Mouse (Mus musculus) hindbrain, embryonic 14.5 days (tissue): ENCODE data around the gene Mlycd. TPM values are rescaled to one million over a fixed set of nuclear protein-coding genes. Genes with fewer than 3 reads are reported as not detected.

Experiments used
- ATAC-seq: fragments of 200-750 bp; cut with Nextera tagmentation; 2 replicates; pipeline ENCODE4 v1.8.0; 2017; ENCODE audit warnings: moderate number of reproducible peaks, mild to moderate bottlenecking, moderate TSS enrichment, moderate library complexity; ENCODE audit not compliant: low FRiP score
- DNase-seq: peaks from one replicate; pipeline ENCODE4 v3.0.0-alpha.2; 2015; ENCODE audit warnings: low spot score
- H3K27ac ChIP-seq: fragments of 300-500 bp; sonication (generic); 2 replicates; pipeline ENCODE4 v1.5.1; 2014; ENCODE audit warnings: mild to moderate bottlenecking, moderate library complexity
- H3K27me3 ChIP-seq: fragments of 300-500 bp; sonication (generic); 2 replicates; pipeline ENCODE4 v1.6.1; 2014; ENCODE audit warnings: mild to moderate bottlenecking, low read length, mixed read lengths; ENCODE audit not compliant: control insufficient read depth, insufficient read depth
- H3K36me3 ChIP-seq: fragments of 300-500 bp; sonication (generic); replicated peaks from 2 replicates; pipeline ENCODE4 v1.6.1; 2014; ENCODE audit not compliant: control insufficient read depth, insufficient read depth
- H3K4me1 ChIP-seq: fragments of 300-500 bp; sonication (generic); replicated peaks from 2 replicates; pipeline ENCODE4 v1.6.1; 2014; ENCODE audit warnings: antibody characterized with exemption, low read length, mixed read lengths; ENCODE audit not compliant: control insufficient read depth, insufficient read depth
- H3K4me2 ChIP-seq: fragments of 300-500 bp; sonication (generic); replicated peaks from 2 replicates; pipeline ENCODE4 v1.6.1; 2014; ENCODE audit warnings: mild to moderate bottlenecking, moderate library complexity
- H3K4me3 ChIP-seq: fragments of 300-500 bp; sonication (generic); replicated peaks from 2 replicates; pipeline ENCODE4 v1.5.1; 2014; ENCODE audit warnings: mild to moderate bottlenecking, low read length
- H3K9ac ChIP-seq: fragments of 300-500 bp; sonication (generic); 2 replicates; pipeline ENCODE4 v1.6.1; 2014
- H3K9me3 ChIP-seq: fragments of 300-500 bp; sonication (generic); 2 replicates; pipeline ENCODE4 v1.6.1; 2016; ENCODE audit warnings: low read length; ENCODE audit not compliant: control insufficient read depth
- WGBS: fragments of 180-500 bp; shearing (Covaris S2); extraction: QIAGEN DNeasy Blood & Tissue Kit; methylation state at CpG from one replicate; pipeline ENCODE4 v1.1.7; 2014; 5-methylcytosine and 5-hydroxymethylcytosine counted together
- polyA plus RNA-seq: library from polyadenylated mRNA; unstranded; fragments of >200 nt; fragmentation: Nextera tagmentation; extraction: Ambion mirVana; gene quantifications from 2 replicates; pipeline ENCODE4 v1.2.1, GENCODE M21; 2014

The Mlycd gene
- polyA plus RNA-seq, 1 experiment from 2014 or later = 17.8 TPM

DNA sequence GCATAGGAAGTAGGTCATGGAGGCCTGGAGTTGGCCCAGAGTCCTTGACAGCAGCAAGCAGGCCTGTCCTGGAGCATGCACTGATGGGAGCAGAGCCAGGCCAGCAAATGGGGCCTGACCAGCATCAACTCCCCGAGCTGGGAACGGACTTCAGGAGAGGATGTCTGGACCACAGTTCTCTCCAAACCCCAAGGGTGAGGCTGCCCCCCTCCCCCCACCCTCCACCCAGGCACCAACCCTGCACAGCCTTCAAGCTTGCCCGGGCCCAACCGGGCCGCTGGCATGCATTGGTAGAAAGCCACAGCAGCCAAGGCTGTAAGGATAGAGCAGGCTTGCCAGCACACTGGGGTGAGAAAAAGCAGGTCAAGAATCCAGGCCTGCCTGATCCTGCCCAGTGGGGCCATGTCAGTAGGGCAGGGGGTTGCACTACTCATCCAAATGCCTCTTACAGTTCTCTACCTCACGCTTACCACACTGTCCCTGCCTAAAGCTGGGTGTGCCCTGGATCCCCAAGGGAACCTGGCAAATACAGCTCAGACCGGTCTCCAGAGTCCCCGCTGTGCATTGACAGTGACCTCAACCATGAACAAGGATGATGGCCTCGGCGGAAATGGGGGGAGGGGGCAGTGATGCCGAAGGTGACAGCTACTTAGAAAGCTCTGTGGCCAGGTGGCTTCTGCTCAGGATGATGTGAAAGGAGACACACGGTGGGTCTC lies 33.1 kb downstream of the Mlycd start:
- H3K9ac ChIP-seq = no peak overlapping the region
- no peaks in the 10 kb centered on the region for H3K4me1 ChIP-seq
- no peak for DNase-seq
- no peaks in the 10 kb centered on the region for H3K27me3 ChIP-seq
- no peaks in the 10 kb centered on the region for H3K36me3 ChIP-seq
- no peak for ATAC-seq
- no peaks in the 10 kb centered on the region for H3K9me3 ChIP-seq
- H3K27ac ChIP-seq = no peak overlapping the region
- no peak overlapping the region for H3K4me2 ChIP-seq
- no peak overlapping the region for H3K4me3 ChIP-seq
- 72% methylated on average over 12 of the region's 12 CpGs for WGBS

DNA sequence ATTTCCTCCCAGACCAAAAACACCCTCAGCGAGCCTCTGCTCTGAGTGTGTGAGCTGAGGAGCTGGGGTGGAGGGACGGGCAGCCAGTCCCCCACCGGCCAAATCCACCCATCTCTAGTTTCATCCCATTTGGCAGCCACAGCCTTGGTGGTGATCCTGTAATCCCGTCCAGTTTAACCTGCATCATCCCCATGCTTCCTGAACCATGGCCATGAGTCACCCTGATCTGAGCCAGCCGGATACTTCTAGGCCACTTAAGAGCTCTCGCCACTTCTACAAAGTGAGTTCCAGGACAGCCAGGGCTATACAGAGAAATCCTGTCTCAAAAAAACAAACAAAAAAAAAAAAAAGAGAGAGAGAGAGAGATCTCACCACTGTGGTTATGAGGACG lies 33.7 kb downstream of the Mlycd start:
- ATAC-seq (no peak), DNase-seq (no peak)
- no peaks in the 10 kb centered on the region for H3K9me3 ChIP-seq
- no peak overlapping the region for H3K27ac ChIP-seq
- WGBS = 80% methylated on average over 7 of the region's 7 CpGs
- no peak overlapping the region for H3K4me3 ChIP-seq
- no peaks in the 10 kb centered on the region for H3K4me1 ChIP-seq
- H3K27me3 ChIP-seq = no peaks in the 10 kb centered on the region
- H3K36me3 ChIP-seq = no peaks in the 10 kb centered on the region
- no peak overlapping the region for H3K4me2 ChIP-seq
- no peak overlapping the region for H3K9ac ChIP-seq

DNA sequence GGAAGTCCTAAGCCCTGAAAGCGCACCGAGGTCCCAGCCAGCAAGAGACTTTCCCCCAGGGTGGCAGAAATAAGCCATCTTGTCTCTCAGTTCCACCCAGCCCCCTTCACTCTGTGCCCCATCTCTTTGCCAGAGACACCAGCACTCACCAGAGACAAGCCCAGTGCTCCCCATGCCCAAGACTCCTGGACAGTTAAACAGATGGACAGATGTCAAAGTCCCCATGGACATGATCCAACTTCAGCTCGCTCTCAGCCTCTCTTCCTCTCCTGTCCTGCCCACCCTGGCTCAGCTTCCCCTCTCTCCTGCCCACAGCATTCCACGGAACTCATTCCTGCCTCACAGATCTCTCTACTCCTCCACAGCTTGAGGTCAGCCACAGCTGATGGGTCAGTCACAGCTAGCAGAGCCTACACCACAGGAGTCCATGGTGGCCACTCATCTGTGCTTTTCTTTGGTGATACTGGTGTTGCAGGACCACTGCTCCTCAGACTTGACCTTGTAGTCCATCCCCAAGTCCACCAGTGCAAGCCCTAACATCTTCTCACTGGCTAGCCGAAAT lies 34.2 kb downstream of the Mlycd start:
- Histone ChIP-seq H3K4me3 (no peak overlapping the region), H3K36me3 (no peaks in the 10 kb centered on the region), H3K4me2 (no peak overlapping the region), H3K27ac (no peak overlapping the region), H3K4me1 (no peaks in the 10 kb centered on the region), H3K27me3 (no peaks in the 10 kb centered on the region), H3K9ac (no peak overlapping the region), H3K9me3 (no peaks in the 10 kb centered on the region)
- no peak for DNase-seq
- ATAC-seq = no peak
- WGBS = 81% methylated on average over 5 of the region's 5 CpGs

DNA sequence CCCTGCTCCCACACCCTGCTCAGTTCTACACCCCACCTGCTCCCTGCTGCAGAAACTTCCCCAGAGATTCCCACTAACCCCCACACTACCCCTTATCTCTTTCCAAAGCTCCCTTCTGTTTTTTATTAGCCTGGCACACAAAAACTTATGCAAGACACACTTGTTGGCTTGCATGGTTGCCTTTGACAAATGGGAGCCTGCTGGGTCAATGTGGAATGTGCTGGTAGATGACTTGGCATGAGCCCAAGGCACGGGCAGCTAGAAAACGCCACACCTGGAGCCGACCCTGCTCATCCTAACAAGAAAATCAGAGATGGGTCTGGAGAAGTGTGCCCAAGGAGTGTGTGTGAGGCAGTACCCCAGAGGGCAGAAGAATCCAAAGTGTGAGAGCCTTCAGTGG lies 34.9 kb downstream of the Mlycd start:
- H3K4me2 ChIP-seq = no peak overlapping the region
- DNase-seq (no peak), ATAC-seq (no peak)
- 85% methylated on average over 3 of the region's 3 CpGs for WGBS
- no peaks in the 10 kb centered on the region for H3K9me3 ChIP-seq
- no peak overlapping the region for H3K27ac ChIP-seq
- no peak overlapping the region for H3K4me3 ChIP-seq
- no peak overlapping the region for H3K9ac ChIP-seq
- no peaks in the 10 kb centered on the region for H3K36me3 ChIP-seq
- H3K27me3 ChIP-seq = no peaks in the 10 kb centered on the region
- no peaks in the 10 kb centered on the region for H3K4me1 ChIP-seq

DNA sequence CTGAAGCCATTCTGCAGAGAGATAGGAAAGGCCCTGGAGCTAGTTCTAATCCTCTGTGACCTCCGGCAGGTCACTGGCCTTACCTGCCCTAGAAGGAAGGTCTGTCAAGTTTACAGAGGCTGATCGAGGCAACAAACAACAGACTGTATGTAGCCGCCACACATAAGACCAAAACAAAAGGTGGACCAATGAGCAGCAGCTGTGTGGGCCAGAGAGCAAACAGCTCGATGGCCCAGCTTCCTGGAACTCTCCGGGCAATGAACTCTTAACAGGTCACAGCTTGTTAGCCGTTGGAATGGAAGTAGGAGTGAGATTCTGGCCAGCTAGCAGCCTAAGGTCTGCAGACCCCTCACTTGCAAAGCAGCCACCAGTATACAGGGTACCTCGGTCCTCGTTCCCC lies 35.6 kb downstream of the Mlycd start:
- H3K4me3 ChIP-seq = no peak overlapping the region
- H3K27ac ChIP-seq = no peak overlapping the region
- H3K36me3 ChIP-seq = no peaks in the 10 kb centered on the region
- H3K4me2 ChIP-seq = no peak overlapping the region
- WGBS = 86% methylated on average over 8 of the region's 8 CpGs
- no peak for DNase-seq
- H3K4me1 ChIP-seq = no peaks in the 10 kb centered on the region
- no peaks in the 10 kb centered on the region for H3K9me3 ChIP-seq
- no peak for ATAC-seq
- no peaks in the 10 kb centered on the region for H3K27me3 ChIP-seq
- H3K9ac ChIP-seq = no peak overlapping the region

DNA sequence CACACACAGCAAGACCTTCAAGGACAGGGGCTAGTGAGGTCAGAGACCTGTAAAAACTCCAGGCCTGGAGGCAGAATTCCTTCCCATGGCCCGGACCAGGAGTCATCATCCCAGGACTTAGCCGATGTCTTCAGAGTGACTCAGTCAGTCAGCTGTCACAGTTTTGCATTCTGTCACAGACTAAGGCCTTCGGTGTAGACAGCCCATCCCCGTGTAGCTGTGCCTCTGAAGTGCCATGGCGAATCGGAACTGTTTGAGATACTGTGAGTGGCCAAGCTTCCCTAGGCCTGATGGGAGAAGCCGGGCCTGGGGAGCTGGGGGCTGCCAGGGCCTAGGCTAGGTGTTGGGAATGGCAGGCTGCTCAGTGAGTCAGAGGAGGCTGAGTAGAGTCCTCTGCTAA lies 36.0 kb downstream of the Mlycd start:
- H3K9ac ChIP-seq = no peak overlapping the region
- H3K27ac ChIP-seq = no peak overlapping the region
- H3K27me3 ChIP-seq = no peaks in the 10 kb centered on the region
- no peak for ATAC-seq
- no peak overlapping the region for H3K4me2 ChIP-seq
- H3K4me3 ChIP-seq = no peak overlapping the region
- H3K9me3 ChIP-seq = no peaks in the 10 kb centered on the region
- no peaks in the 10 kb centered on the region for H3K36me3 ChIP-seq
- no peaks in the 10 kb centered on the region for H3K4me1 ChIP-seq
- no peak for DNase-seq
- 90% methylated on average over 7 of the region's 7 CpGs for WGBS

DNA sequence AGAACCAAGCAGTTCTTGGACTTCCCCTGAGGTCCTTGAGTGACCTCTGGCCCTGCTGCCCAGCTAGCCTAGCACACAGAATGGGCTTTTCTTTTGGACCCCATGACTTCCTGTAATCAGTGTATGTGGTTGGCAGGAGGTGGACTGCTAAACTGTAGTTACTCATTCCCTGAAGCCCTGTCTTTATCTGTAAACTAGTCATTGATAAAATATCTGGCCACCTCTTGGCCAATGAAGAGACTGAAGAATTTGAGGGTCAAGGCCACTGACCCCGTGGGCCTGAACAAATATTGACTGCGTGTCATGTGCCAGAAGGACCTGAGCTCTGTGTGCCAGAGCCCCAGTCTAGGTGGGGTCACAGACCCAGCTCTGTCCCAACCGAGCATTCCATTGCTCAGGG lies 37.7 kb downstream of the Mlycd start:
- WGBS = 64% methylated on average over 3 of the region's 3 CpGs
- H3K36me3 ChIP-seq = no peaks in the 10 kb centered on the region
- H3K4me3 ChIP-seq = no peak overlapping the region
- no peaks in the 10 kb centered on the region for H3K27me3 ChIP-seq
- no peak overlapping the region for H3K27ac ChIP-seq
- no peak overlapping the region for H3K9ac ChIP-seq
- no peak overlapping the region for H3K4me2 ChIP-seq
- ATAC-seq (no peak), DNase-seq (no peak)
- no peaks in the 10 kb centered on the region for H3K9me3 ChIP-seq
- H3K4me1 ChIP-seq = no peaks in the 10 kb centered on the region

DNA sequence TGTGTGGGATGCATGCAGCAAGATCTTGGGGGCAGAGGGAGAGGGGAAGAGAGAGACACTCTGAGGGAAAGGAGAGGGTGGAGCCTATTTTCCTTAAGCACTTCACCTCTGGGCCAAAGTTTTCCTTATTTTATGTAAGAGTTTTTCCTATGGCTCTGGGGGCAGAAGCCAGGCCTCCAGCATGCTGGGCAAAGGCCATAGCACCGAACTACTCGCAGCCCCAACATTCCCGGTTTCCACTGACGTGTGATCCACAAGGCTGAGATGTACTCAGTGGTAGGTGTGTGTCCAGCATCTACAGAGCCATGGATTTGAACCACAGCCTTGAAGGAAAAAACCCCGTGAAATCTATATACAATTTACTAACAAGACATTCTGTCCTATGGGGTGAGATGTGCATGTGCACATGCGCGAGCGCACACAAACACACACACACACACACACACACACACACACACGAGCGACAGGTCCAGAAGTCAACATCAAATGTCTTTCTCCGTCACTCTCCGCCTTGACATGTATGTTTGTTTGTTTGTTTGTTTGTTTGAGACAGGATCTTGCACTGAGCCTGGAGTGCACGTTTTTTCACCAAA lies 39.0 kb downstream of the Mlycd start, which contains the start of gene Osgin1:
Gene Osgin1 (plus strand): TSS at position 543 of the 593 bp plus-strand sequence.
- DNase-seq (no peak), ATAC-seq (no peak)
- Histone ChIP-seq H3K4me1 (no peaks in the 10 kb centered on the region), H3K4me3 (no peak within 1 kb of the TSS), H3K4me2 (no peak within 1 kb of the TSS), H3K27ac (no peak within 1 kb of the TSS), H3K36me3 (no peaks in the 10 kb centered on the region), H3K9me3 (no peaks in the 10 kb centered on the region), H3K27me3 (no peaks in the 10 kb centered on the region), H3K9ac (no peak within 1 kb of the TSS)
- 88% methylated on average over 13 of the region's 13 CpGs for WGBS

DNA sequence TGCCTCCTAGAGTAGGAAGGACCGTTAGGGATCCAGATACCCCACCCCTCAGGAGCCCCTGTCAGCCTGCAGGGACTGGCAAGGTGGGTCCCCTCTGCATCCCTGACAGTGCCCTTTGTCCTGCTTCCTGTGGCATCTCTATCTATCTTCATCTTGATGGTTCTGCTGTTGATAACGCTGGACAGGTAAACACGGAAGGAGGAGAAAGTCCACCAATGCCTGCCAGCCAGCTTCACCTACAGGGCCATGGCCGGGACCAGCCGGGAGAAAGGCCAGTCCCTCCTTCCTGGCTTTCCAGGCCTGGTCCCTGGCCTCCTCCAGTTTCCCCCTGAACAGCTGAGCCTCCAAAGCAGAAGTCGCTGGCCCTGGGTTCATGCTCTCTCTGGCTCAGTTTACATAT lies 39.9 kb downstream of the Mlycd start:
- Histone ChIP-seq H3K4me1 (no peaks in the 10 kb centered on the region), H3K36me3 (no peaks in the 10 kb centered on the region), H3K4me3 (no peak overlapping the region), H3K9me3 (no peaks in the 10 kb centered on the region), H3K27ac (no peak overlapping the region), H3K27me3 (no peaks in the 10 kb centered on the region), H3K4me2 (no peak overlapping the region), H3K9ac (no peak overlapping the region)
- ATAC-seq (no peak), DNase-seq (no peak)
- 87% methylated on average over 6 of the region's 6 CpGs for WGBS
